Comparison of ENCODE assay signal across 19 mouse cellular contexts in genomic region chr12:107723860-107724320, GRCm38 (mm10).
DNase-seq lines count a peak whose midpoint lies in the region; ATAC-seq and TF ChIP-seq lines count a peak whose summit lies in the region.
"Had no signal": no experiment of that assay in that cellular context is flagged by ENCODE, and none has a peak within 500 bp of the region (broad histone marks: within the 10 kb centered on the region; RNA-seq: fewer than 3 reads in every experiment).

No protein-coding gene starts in this region.

- H3K4me1 ChIP-seq in forebrain, embryonic 14.5 days (ENCODE audit: control insufficient read depth, insufficient read depth, low read length): peaks cover 2% of the 10 kb centered on the region; the same call in 1 of the 2 replicates
- H3K4me1 ChIP-seq in forebrain, embryonic 13.5 days: peaks cover 14% of the 10 kb centered on the region
- peaks cover 40% of the 10 kb centered on the region for H3K4me1 ChIP-seq in embryonic facial prominence, embryonic 13.5 days
- H3K4me1 ChIP-seq in midbrain, embryonic 11.5 days (ENCODE audit: control insufficient read depth, insufficient read depth, low read length): peaks cover 15% of the 10 kb centered on the region
- H3K4me1 ChIP-seq in liver, embryonic 12.5 days: no peaks in the 10 kb centered on the region
- H3K4me1 ChIP-seq: heart, embryonic 10.5 days had no signal

- no peak overlapping the region for H3K4me2 ChIP-seq in forebrain, embryonic 14.5 days (ENCODE audit: low read length)
- H3K4me2 ChIP-seq in forebrain, embryonic 13.5 days: no peak overlapping the region
- peak overlapping the region; percentile 20 for H3K4me2 ChIP-seq in embryonic facial prominence, embryonic 13.5 days
- H3K4me2 ChIP-seq in midbrain, embryonic 11.5 days: no peak overlapping the region; the same call in 1 of the 2 replicates
- H3K4me2 ChIP-seq in liver, embryonic 12.5 days: no peak overlapping the region
- H3K4me2 ChIP-seq: liver, embryonic 11.5 days had no signal

- 0 out of 2 replicates have a peak, but pooled peaks cover 2% of the 10 kb centered on the region for H3K9me3 ChIP-seq in forebrain, embryonic 14.5 days (replicated peaks; ENCODE audit: control insufficient read depth, low read length)
- H3K9me3 ChIP-seq in forebrain, embryonic 13.5 days (replicated peaks): no peaks in the 10 kb centered on the region
- no peaks in the 10 kb centered on the region for H3K9me3 ChIP-seq in embryonic facial prominence, embryonic 13.5 days
- no peaks in the 10 kb centered on the region; the same call in 1 of the 2 replicates for H3K9me3 ChIP-seq in midbrain, embryonic 11.5 days (ENCODE audit: control insufficient read depth, low read length)
- H3K9me3 ChIP-seq in liver, embryonic 12.5 days (replicated peaks): 0 out of 2 replicates have a peak, but pooled peaks cover 5% of the 10 kb centered on the region

- no peaks in the 10 kb centered on the region for H3K27me3 ChIP-seq in forebrain, embryonic 14.5 days (replicated peaks; ENCODE audit: control insufficient read depth, insufficient read depth, low read length)
- no peaks in the 10 kb centered on the region for H3K27me3 ChIP-seq in forebrain, embryonic 13.5 days
- no peaks in the 10 kb centered on the region for H3K27me3 ChIP-seq in embryonic facial prominence, embryonic 13.5 days
- no peaks in the 10 kb centered on the region for H3K27me3 ChIP-seq in midbrain, embryonic 11.5 days (ENCODE audit: control insufficient read depth, insufficient read depth, low read length)
- H3K27me3 ChIP-seq in liver, embryonic 12.5 days (replicated peaks): no peaks in the 10 kb centered on the region
- H3K27me3 ChIP-seq: CH12.LX had no signal

- H3K4me3 ChIP-seq in forebrain, embryonic 14.5 days (ENCODE audit: low read depth, low read length): no peak overlapping the region
- H3K4me3 ChIP-seq in forebrain, embryonic 13.5 days: no peak overlapping the region
- H3K4me3 ChIP-seq in embryonic facial prominence, embryonic 13.5 days: no peak overlapping the region
- no peak overlapping the region for H3K4me3 ChIP-seq in midbrain, embryonic 11.5 days (ENCODE audit: low read depth, low read length)
- H3K4me3 ChIP-seq in liver, embryonic 12.5 days: no peak overlapping the region
- H3K4me3 ChIP-seq: heart, embryonic 10.5 days had no signal

- TF ChIP-seq POLR2A in brain, embryonic 14.5 days (IDR thresholded peaks at IDR 0.05; ENCODE audit: borderline replicate concordance, extremely low read depth, insufficient read depth, insufficient read length, poor library complexity, severe bottlenecking): no peak

- H3K27ac ChIP-seq in forebrain, embryonic 14.5 days (ENCODE audit: low read depth, low read length): no peak overlapping the region
- no peak overlapping the region for H3K27ac ChIP-seq in forebrain, embryonic 13.5 days
- peak overlapping the region; percentile 48; the same call in 1 of the 2 replicates for H3K27ac ChIP-seq in embryonic facial prominence, embryonic 13.5 days
- peak overlapping the region; percentile 6; the same call in 1 of the 2 replicates for H3K27ac ChIP-seq in midbrain, embryonic 11.5 days (ENCODE audit: low read depth, low read length)
- H3K27ac ChIP-seq in liver, embryonic 12.5 days: no peak overlapping the region
- H3K27ac ChIP-seq: heart, embryonic 10.5 days; kidney, postnatal 0 days had no signal

- no peak for TF ChIP-seq CTCF in brain, embryonic 14.5 days (IDR thresholded peaks at IDR 0.05; ENCODE audit: borderline replicate concordance, extremely low read depth, insufficient read depth, insufficient read length)

- peak; percentile 31 for DNase-seq in forebrain, embryonic 14.5 days (ENCODE audit: low spot score)
- peak; percentile 76 for DNase-seq in brain, embryonic 14.5 days (ENCODE audit: low read depth)
- DNase-seq in midbrain, embryonic 11.5 days (ENCODE audit: low spot score, missing footprints): peak; percentile 91
- DNase-seq in spleen, postnatal 14 days (ENCODE audit: low spot score in 2 of 2): no peak
- DNase-seq in kidney, postnatal 4 days: no peak
- DNase-seq: adrenal gland, postnatal 25 days; cerebellum, adult 11-12 months; cerebellum, postnatal 25 days; kidney, adult 11 months; lung, adult 2 months; lung, postnatal 36 days; thymus, postnatal 36 days had no signal

- H3K36me3 ChIP-seq in forebrain, embryonic 14.5 days (ENCODE audit: control insufficient read depth, insufficient read depth, low read length): no peaks in the 10 kb centered on the region
- H3K36me3 ChIP-seq in forebrain, embryonic 13.5 days (ENCODE audit: poor library complexity, severe bottlenecking): no peaks in the 10 kb centered on the region
- no peaks in the 10 kb centered on the region for H3K36me3 ChIP-seq in embryonic facial prominence, embryonic 13.5 days
- H3K36me3 ChIP-seq in midbrain, embryonic 11.5 days (ENCODE audit: control insufficient read depth, insufficient read depth, low read length): no peaks in the 10 kb centered on the region
- no peaks in the 10 kb centered on the region for H3K36me3 ChIP-seq in liver, embryonic 12.5 days
- H3K36me3 ChIP-seq: heart, embryonic 10.5 days had no signal

- ATAC-seq in forebrain, embryonic 14.5 days: no peak
- no peak for ATAC-seq in forebrain, embryonic 13.5 days
- ATAC-seq in embryonic facial prominence, embryonic 13.5 days (ENCODE audit: insufficient number of reproducible peaks, insufficient read depth, low FRiP score, low TSS enrichment, low read depth): no peak
- peak; percentile 50; the same call in 1 of the 2 replicates for ATAC-seq in midbrain, embryonic 11.5 days (ENCODE audit: low FRiP score)
- ATAC-seq in liver, embryonic 12.5 days: no peak

- no peak overlapping the region for H3K9ac ChIP-seq in forebrain, embryonic 14.5 days (ENCODE audit: low read length)
- no peak overlapping the region for H3K9ac ChIP-seq in forebrain, embryonic 13.5 days
- H3K9ac ChIP-seq in embryonic facial prominence, embryonic 13.5 days: no peak overlapping the region
- peak overlapping the region; percentile 6; the same call in 1 of the 2 replicates for H3K9ac ChIP-seq in midbrain, embryonic 11.5 days (ENCODE audit: low read length)
- no peak overlapping the region for H3K9ac ChIP-seq in liver, embryonic 12.5 days

- 52% methylated on average over 14 of the region's 14 CpGs for WGBS in forebrain, embryonic 14.5 days
- 38% methylated on average over 14 of the region's 14 CpGs for WGBS in forebrain, embryonic 13.5 days
- 34% methylated on average over 14 of the region's 14 CpGs for WGBS in embryonic facial prominence, embryonic 13.5 days
- WGBS in midbrain, embryonic 11.5 days: 33% methylated on average over 14 of the region's 14 CpGs
- 59% methylated on average over 14 of the region's 14 CpGs for WGBS in liver, embryonic 12.5 days (ENCODE audit: insufficient replicate concordance)

Comparison
In these comparisons a context has a peak if more than half of its experiments do, and no peak if none do; other contexts are left out.
1. DNase-seq: peak in forebrain, embryonic 14.5 days (single experiment), brain, embryonic 14.5 days (single experiment) and midbrain, embryonic 11.5 days (single experiment); none in spleen, postnatal 14 days (0 of 2) and kidney, postnatal 4 days (0 of 2).
2. H3K27ac ChIP-seq: peak in embryonic facial prominence, embryonic 13.5 days (single experiment) and midbrain, embryonic 11.5 days (single experiment); none in forebrain, embryonic 14.5 days (single experiment), forebrain, embryonic 13.5 days (single experiment) and liver, embryonic 12.5 days (single experiment).